Comparison of ENCODE assay signal across 12 mouse cellular contexts in the genomic region with DNA sequence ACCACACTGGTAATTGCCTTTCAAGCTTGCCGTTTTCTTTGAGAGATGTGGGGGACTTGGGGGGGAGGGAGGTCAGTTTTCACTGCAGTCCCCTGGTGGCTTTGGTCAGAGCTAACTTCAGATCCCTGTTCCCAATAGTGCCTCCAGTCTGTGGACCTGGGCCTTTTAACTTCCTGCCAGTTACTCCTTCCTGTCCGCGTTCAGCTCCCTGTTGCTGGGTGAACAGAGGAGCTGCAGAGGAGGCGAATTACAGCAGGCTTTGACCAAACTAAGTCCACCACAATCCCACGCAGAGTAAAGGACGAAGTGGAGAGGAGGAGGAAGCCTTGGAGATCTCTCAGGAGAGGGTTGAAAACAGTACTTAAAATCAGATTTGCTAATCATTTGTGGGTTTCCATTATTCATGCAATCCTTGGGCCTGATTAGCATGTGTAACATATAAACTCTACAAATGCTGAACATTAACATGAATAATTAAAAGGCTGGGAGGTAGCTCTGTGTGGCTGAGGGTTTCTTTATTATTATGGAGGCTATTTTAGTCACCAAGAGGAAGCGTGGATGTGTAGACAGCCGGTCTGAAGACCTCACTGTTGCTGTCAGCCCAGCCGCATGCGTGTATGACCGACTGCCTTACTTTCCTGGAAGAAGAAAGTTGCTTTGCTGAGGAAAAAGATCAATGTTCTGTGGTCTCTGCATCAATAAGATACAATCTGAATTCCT. TPM values are rescaled to one million over a fixed set of nuclear protein-coding genes. Genes with fewer than 3 reads are reported as not detected.
DNase-seq lines count a peak whose midpoint lies in the region; ATAC-seq and TF ChIP-seq lines count a peak whose summit lies in the region.
"Had no signal": no experiment of that assay in that cellular context is flagged by ENCODE, and none has a peak within 500 bp of the region (broad histone marks: within the 10 kb centered on the region; RNA-seq: fewer than 3 reads in every experiment).

No protein-coding gene starts in this region.

- peaks cover 26% of the 10 kb centered on the region for H3K4me1 ChIP-seq in intestine, embryonic 16.5 days (ENCODE audit: control insufficient read depth, insufficient read depth, low read length)
- 0 out of 2 replicates have a peak, but pooled peaks cover 4% of the 10 kb centered on the region for H3K4me1 ChIP-seq in intestine, postnatal 0 days (replicated peaks; ENCODE audit: control insufficient read depth, insufficient read depth, low read length)
- H3K4me1 ChIP-seq in midbrain, embryonic 14.5 days (ENCODE audit: control insufficient read depth, insufficient read depth, low read length) = 0 out of 2 replicates have a peak, but pooled peaks cover 9% of the 10 kb centered on the region
- H3K4me1 ChIP-seq in midbrain, embryonic 16.5 days (ENCODE audit: control insufficient read depth, insufficient read depth, low read length) = peaks cover 5% of the 10 kb centered on the region

- 60% methylated on average over 11 of the region's 11 CpGs for WGBS in intestine, embryonic 16.5 days
- WGBS in intestine, postnatal 0 days = 58% methylated on average over 11 of the region's 11 CpGs
- WGBS in midbrain, embryonic 14.5 days = 54% methylated on average over 11 of the region's 11 CpGs
- WGBS in midbrain, embryonic 16.5 days = 39% methylated on average over 11 of the region's 11 CpGs

- peak; percentile 21 for DNase-seq in embryo, embryonic 10.5 days (ENCODE audit: low spot score)
- no peak for DNase-seq in embryo, embryonic 10 days (ENCODE audit: low spot score)
- no peak for DNase-seq in midbrain, embryonic 14.5 days
- peak; percentile 26 for DNase-seq in kidney, postnatal 14 days
- no peak for DNase-seq in thymus, postnatal 36 days
- DNase-seq: adrenal gland, postnatal 36 days; gastrocnemius, postnatal 25 days; lung, adult 18-20 months; thymus, adult 18-20 months had no signal

- no peak overlapping the region for H3K4me2 ChIP-seq in intestine, embryonic 16.5 days (ENCODE audit: low read depth, low read length)
- H3K4me2 ChIP-seq in intestine, postnatal 0 days (replicated peaks; ENCODE audit: low read depth) = no peak overlapping the region
- H3K4me2 ChIP-seq in midbrain, embryonic 14.5 days (ENCODE audit: low read length) = no peak overlapping the region
- no peak overlapping the region for H3K4me2 ChIP-seq in midbrain, embryonic 16.5 days (ENCODE audit: low read length)

- no peaks in the 10 kb centered on the region for H3K36me3 ChIP-seq in intestine, embryonic 16.5 days (ENCODE audit: control insufficient read depth, insufficient read depth, low read length)
- no peaks in the 10 kb centered on the region for H3K36me3 ChIP-seq in intestine, postnatal 0 days (ENCODE audit: control insufficient read depth, insufficient read depth)
- H3K36me3 ChIP-seq in midbrain, embryonic 14.5 days (ENCODE audit: control insufficient read depth, insufficient read depth, low read length) = no peaks in the 10 kb centered on the region
- no peaks in the 10 kb centered on the region for H3K36me3 ChIP-seq in midbrain, embryonic 16.5 days (ENCODE audit: control insufficient read depth, insufficient read depth, low read length)

- H3K4me3 ChIP-seq in intestine, embryonic 16.5 days (ENCODE audit: low read length) = no peak overlapping the region
- no peak overlapping the region for H3K4me3 ChIP-seq in intestine, postnatal 0 days (ENCODE audit: low read depth, low read length)
- H3K4me3 ChIP-seq in midbrain, embryonic 14.5 days (replicated peaks; ENCODE audit: low read depth, low read length) = no peak overlapping the region
- H3K4me3 ChIP-seq in midbrain, embryonic 16.5 days (ENCODE audit: low read depth, low read length) = no peak overlapping the region

- no peak overlapping the region for H3K27ac ChIP-seq in intestine, embryonic 16.5 days (ENCODE audit: low read length)
- no peak overlapping the region for H3K27ac ChIP-seq in intestine, postnatal 0 days (ENCODE audit: low read depth, low read length)
- H3K27ac ChIP-seq in midbrain, embryonic 14.5 days (replicated peaks; ENCODE audit: low read depth, low read length) = no peak overlapping the region
- H3K27ac ChIP-seq in midbrain, embryonic 16.5 days (ENCODE audit: low read length) = no peak overlapping the region; the same call in 1 of the 2 replicates

- TF ChIP-seq CTCF in intestine, postnatal 0 days (IDR thresholded peaks at IDR 0.05; ENCODE audit: low read depth) = no peak

- no peaks in the 10 kb centered on the region for H3K27me3 ChIP-seq in intestine, embryonic 16.5 days (replicated peaks; ENCODE audit: control insufficient read depth, insufficient read depth, low read length)
- no peaks in the 10 kb centered on the region for H3K27me3 ChIP-seq in intestine, postnatal 0 days (replicated peaks; ENCODE audit: control insufficient read depth, insufficient read depth, low read length)
- no peaks in the 10 kb centered on the region for H3K27me3 ChIP-seq in midbrain, embryonic 14.5 days (ENCODE audit: control insufficient read depth, insufficient read depth, low read length)
- no peaks in the 10 kb centered on the region for H3K27me3 ChIP-seq in midbrain, embryonic 16.5 days (ENCODE audit: control insufficient read depth, insufficient read depth, low read depth, low read length)

- ATAC-seq in intestine, embryonic 16.5 days = no peak
- ATAC-seq in intestine, postnatal 0 days = no peak
- ATAC-seq in midbrain, embryonic 14.5 days (ENCODE audit: low FRiP score, low TSS enrichment) = peak; percentile 48; the same call in 1 of the 2 replicates
- no peak for ATAC-seq in midbrain, embryonic 16.5 days

- no peaks in the 10 kb centered on the region for H3K9me3 ChIP-seq in intestine, embryonic 16.5 days (ENCODE audit: control insufficient read depth, low read length)
- no peaks in the 10 kb centered on the region for H3K9me3 ChIP-seq in intestine, postnatal 0 days (ENCODE audit: control insufficient read depth)
- H3K9me3 ChIP-seq in midbrain, embryonic 14.5 days (ENCODE audit: control insufficient read depth, low read length) = no peaks in the 10 kb centered on the region
- no peaks in the 10 kb centered on the region for H3K9me3 ChIP-seq in midbrain, embryonic 16.5 days (replicated peaks; ENCODE audit: control insufficient read depth, low read length, poor library complexity, severe bottlenecking)

- H3K9ac ChIP-seq in intestine, embryonic 16.5 days (ENCODE audit: low read depth, low read length) = peak overlapping the region; percentile 30; the same call in 1 of the 2 replicates
- H3K9ac ChIP-seq in intestine, postnatal 0 days (ENCODE audit: low read depth, low read length) = no peak overlapping the region
- no peak overlapping the region for H3K9ac ChIP-seq in midbrain, embryonic 14.5 days (replicated peaks; ENCODE audit: low read length)
- H3K9ac ChIP-seq in midbrain, embryonic 16.5 days (ENCODE audit: low read depth, low read length) = no peak overlapping the region

RNA-seq across cellular contexts. Expression of a gene that starts 33.6 kb away (rescaled TPM):
- polyA plus RNA-seq in intestine, embryonic 16.5 days (2015; fragmentation: Nextera tagmentation; extraction: Ambion mirVana) = 44.7 and 50.3 TPM in 2 replicates
- polyA plus RNA-seq in intestine, postnatal 0 days (2015; fragmentation: Nextera tagmentation; extraction: Ambion mirVana) = 47.0 and 55.7 TPM in 2 replicates
- 5.2 and 5.3 TPM in 2 replicates for polyA plus RNA-seq in midbrain, embryonic 14.5 days (2014; fragmentation: Nextera tagmentation; extraction: Ambion mirVana)
- polyA plus RNA-seq in midbrain, embryonic 16.5 days (2015; fragmentation: Nextera tagmentation; extraction: Ambion mirVana) = 8.5 and 10.3 TPM in 2 replicates

Comparison
In these comparisons a context has a peak if more than half of its experiments do, and no peak if none do; other contexts are left out.
1. DNase-seq: peak in embryo, embryonic 10.5 days (single experiment) and kidney, postnatal 14 days (single experiment); none in embryo, embryonic 10 days (single experiment), midbrain, embryonic 14.5 days (single experiment) and thymus, postnatal 36 days (0 of 2).